Mouse (Mus musculus): ENCODE data around the gene Fkbp5.

GRCm38 (mm10) chr17:28447789-28448188 is 69.5 kb downstream of the Fkbp5 start:
- no peak for TF ChIP-seq POLR2A (IDR thresholded peaks at IDR 0.05; ENCODE audit: low read depth, low read length)
- TF ChIP-seq CTCF (IDR thresholded peaks at IDR 0.05; ENCODE audit: extremely low read depth, insufficient read length, insufficient replicate concordance, low read depth, low read length), result no peak

All from small intestine, adult 2 months (tissue).